Mouse (Mus musculus) limb, embryonic 14.5 days (tissue): ENCODE results near the gene Slco3a1. TPM values are rescaled to one million over a fixed set of nuclear protein-coding genes. Genes with fewer than 3 reads are reported as not detected.

Experiments
- ATAC-seq: fragments of 200-750 bp; cut with Nextera tagmentation; 2 replicates; pipeline ENCODE4 v1.8.0; 2017; ENCODE audit warnings: low read depth, moderate number of reproducible peaks, moderate TSS enrichment; ENCODE audit not compliant: low FRiP score
- DNase-seq: peaks from one replicate; pipeline ENCODE4 v3.0.0-alpha.2; 2015; ENCODE audit warnings: low spot score
- H3K27ac ChIP-seq: fragments of 300-500 bp; sonication (generic); replicated peaks from 2 replicates; pipeline ENCODE4 v1.5.1; 2014; ENCODE audit warnings: low read depth, mild to moderate bottlenecking, low read length, moderate library complexity, mixed read lengths
- H3K27me3 ChIP-seq: fragments of 300-500 bp; sonication (generic); 2 replicates; pipeline ENCODE4 v1.6.1; 2014; ENCODE audit warnings: low read length, mixed read lengths; ENCODE audit not compliant: control insufficient read depth, insufficient read depth
- H3K36me3 ChIP-seq: fragments of 300-500 bp; sonication (generic); 2 replicates; pipeline ENCODE4 v1.6.1; 2014; ENCODE audit warnings: mild to moderate bottlenecking, low read length, moderate library complexity, mixed read lengths; ENCODE audit not compliant: control insufficient read depth, insufficient read depth
- H3K4me1 ChIP-seq: fragments of 300-500 bp; sonication (generic); 2 replicates; pipeline ENCODE4 v1.6.1; 2014; ENCODE audit warnings: antibody characterized with exemption, low read length, mixed read lengths; ENCODE audit not compliant: control insufficient read depth, insufficient read depth
- H3K4me2 ChIP-seq: fragments of 300-500 bp; sonication (generic); replicated peaks from 2 replicates; pipeline ENCODE4 v1.6.1; 2014; ENCODE audit warnings: low read depth, mild to moderate bottlenecking, low read length, moderate library complexity; ENCODE audit not compliant: severe bottlenecking
- H3K4me3 ChIP-seq: fragments of 300-500 bp; sonication (generic); replicated peaks from 2 replicates; pipeline ENCODE4 v1.5.1; 2014; ENCODE audit warnings: low read length
- H3K9ac ChIP-seq: fragments of 300-500 bp; sonication (generic); 2 replicates; pipeline ENCODE4 v1.6.1; 2014; ENCODE audit warnings: mild to moderate bottlenecking, low read depth, low read length, moderate library complexity; ENCODE audit not compliant: severe bottlenecking
- H3K9me3 ChIP-seq: fragments of 300-500 bp; sonication (generic); 2 replicates; pipeline ENCODE4 v1.6.1; 2016; ENCODE audit warnings: low read length; ENCODE audit not compliant: control insufficient read depth
- POLR2A ChIP-seq: fragments of 200-500 bp; IDR thresholded peaks from 2 replicates; pipeline ENCODE4 v1.8.0; 2012; ENCODE audit warnings: inconsistent platforms, mild to moderate bottlenecking, moderate library complexity, borderline replicate concordance; ENCODE audit not compliant: insufficient read depth, insufficient read length; ENCODE audit errors: extremely low read depth
- WGBS: fragments of 180-500 bp; shearing (Covaris S2); extraction: QIAGEN DNeasy Blood & Tissue Kit; methylation state at CpG from one replicate; pipeline ENCODE4 v1.1.7; 2014; 5-methylcytosine and 5-hydroxymethylcytosine counted together
- polyA plus RNA-seq, 2 experiments: library from polyadenylated mRNA; depleted of rRNA in 1 of 2; stranded (reverse) in 1 of 2; unstranded in 1 of 2; fragments of >200 nt; fragmentation: Nextera tagmentation in 1 of 2; extraction: Ambion mirVana in 1 of 2; gene quantifications; 2 replicates each; pipeline versions ENCODE4 v1.2.1 to v1.2.3; 2012 to 2014

Gene Slco3a1
- polyA plus RNA-seq, 2 experiments, result 11.8 to 12.2 TPM

- Histone ChIP-seq H3K4me3 (no peak overlapping the region), H3K36me3 (no peaks in the 10 kb centered on the region), H3K4me1 (peaks cover 14% of the 10 kb centered on the region), H3K27me3 (no peaks in the 10 kb centered on the region), H3K27ac (peak overlapping the region; percentile 49; the same call in 1 of the 2 replicates), H3K4me2 (no peak overlapping the region), H3K9ac (no peak overlapping the region), H3K9me3 (no peaks in the 10 kb centered on the region)
- TF ChIP-seq POLR2A, result no peak
- WGBS, result 52% methylated on average over 8 of the region's 8 CpGs
- peak; percentile 58; the same call in 1 of the 2 replicates for ATAC-seq
- DNase-seq, result peak; percentile 90
These were observed 199.9 kb downstream of the Slco3a1 start for GRCm38 (mm10) chr7:74354527-74355256.

- Histone ChIP-seq H3K4me3 (no peak overlapping the region), H3K9ac (no peak overlapping the region), H3K27me3 (no peaks in the 10 kb centered on the region), H3K4me2 (no peak overlapping the region), H3K4me1 (peaks cover 14% of the 10 kb centered on the region), H3K36me3 (no peaks in the 10 kb centered on the region), H3K27ac (peak overlapping the region; percentile 49; the same call in 1 of the 2 replicates), H3K9me3 (no peaks in the 10 kb centered on the region)
- 26% methylated on average over 13 of the region's 13 CpGs for WGBS
- TF ChIP-seq POLR2A, result no peak
- ATAC-seq, result 0 out of 2 replicates have a peak, but pooled peaks have one; percentile 5
- DNase-seq, result no peak
These were observed 200.7 kb downstream of the Slco3a1 start for GRCm38 (mm10) chr7:74353707-74354468.

GRCm38 (mm10) chr7:74353240-74353639 is 201.3 kb downstream of the Slco3a1 start:
- Histone ChIP-seq H3K27ac (no peak overlapping the region), H3K9me3 (no peaks in the 10 kb centered on the region), H3K27me3 (no peaks in the 10 kb centered on the region), H3K4me3 (no peak overlapping the region), H3K4me2 (no peak overlapping the region), H3K36me3 (no peaks in the 10 kb centered on the region), H3K9ac (no peak overlapping the region), H3K4me1 (peaks cover 14% of the 10 kb centered on the region)
- ATAC-seq (peak; percentile 76; the same call in 1 of the 2 replicates), DNase-seq (peak; percentile 77)
- 39% methylated on average over 7 of the region's 7 CpGs for WGBS
- no peak for TF ChIP-seq POLR2A

GRCm38 (mm10) chr7:74348318-74348890 is 206.2 kb downstream of the Slco3a1 start:
- no peak overlapping the region for H3K4me3 ChIP-seq
- H3K36me3 ChIP-seq, result no peaks in the 10 kb centered on the region
- H3K9ac ChIP-seq, result no peak overlapping the region
- H3K4me2 ChIP-seq, result no peak overlapping the region
- WGBS, result 88% methylated on average over 7 of the region's 7 CpGs
- ATAC-seq (no peak), DNase-seq (no peak)
- peaks cover 14% of the 10 kb centered on the region; the same call in 1 of the 2 replicates for H3K4me1 ChIP-seq
- H3K27me3 ChIP-seq, result no peaks in the 10 kb centered on the region
- no peak overlapping the region for H3K27ac ChIP-seq
- TF ChIP-seq POLR2A, result no peak
- no peaks in the 10 kb centered on the region for H3K9me3 ChIP-seq

GRCm38 (mm10) chr7:74347026-74347425 is 207.6 kb downstream of the Slco3a1 start:
- Histone ChIP-seq H3K4me3 (no peak overlapping the region), H3K4me1 (peaks cover 7% of the 10 kb centered on the region; the same call in 1 of the 2 replicates), H3K4me2 (no peak overlapping the region), H3K27ac (no peak overlapping the region), H3K36me3 (no peaks in the 10 kb centered on the region), H3K27me3 (no peaks in the 10 kb centered on the region), H3K9ac (no peak overlapping the region), H3K9me3 (no peaks in the 10 kb centered on the region)
- ATAC-seq (no peak), DNase-seq (no peak)
- WGBS, result 85% methylated on average over 9 of the region's 9 CpGs
- TF ChIP-seq POLR2A, result no peak
